Mouse (Mus musculus) brain, embryonic 14.5 days (tissue): ENCODE measurements around the gene Teddm1a. TPM values are rescaled to one million over a fixed set of nuclear protein-coding genes. Genes with fewer than 3 reads are reported as not detected.
A peak's percentile ranks its signal among the peaks of the same experiment; 100 is the strongest.
"Not testable (repeated sequence)": the region's sequence is repeated elsewhere in the genome, so short reads cannot be mapped to it uniquely, and the experiment has no call there.

Experiments used
- DNase-seq: peaks from one replicate; pipeline ENCODE4 v3.0.0-alpha.2; 2011; ENCODE audit warnings: low read depth
- CTCF ChIP-seq: fragments of 200-500 bp; IDR thresholded peaks from 2 replicates; pipeline ENCODE4 v1.5.1; 2012; ENCODE audit warnings: inconsistent platforms, mild to moderate bottlenecking, moderate library complexity, borderline replicate concordance; ENCODE audit not compliant: insufficient read depth, insufficient read length; ENCODE audit errors: extremely low read depth
- POLR2A ChIP-seq: fragments of 200-500 bp; IDR thresholded peaks from 2 replicates; pipeline ENCODE4 v1.6.1; 2012; ENCODE audit warnings: mild to moderate bottlenecking, inconsistent platforms, borderline replicate concordance; ENCODE audit not compliant: poor library complexity, insufficient read depth, insufficient read length, severe bottlenecking; ENCODE audit errors: extremely low read depth
- polyA plus RNA-seq: library from polyadenylated mRNA; depleted of rRNA; stranded (reverse); fragments of >200 nt; gene quantifications from 2 replicates; pipeline ENCODE4 v1.2.3, GENCODE M21; 2012; rRNA removed

The Teddm1a gene
- not detected in 2 replicates for polyA plus RNA-seq

- no peak for TF ChIP-seq CTCF
- TF ChIP-seq POLR2A: no peak
- DNase-seq: no peak
Measured at GRCm38 (mm10) chr1:153891442-153891841, at the start of gene Teddm1a. Gene Teddm1a, plus strand, starts transcription at chr1:153891742.

- TF ChIP-seq POLR2A: no peak
- TF ChIP-seq CTCF: no peak
- DNase-seq: no peak
Measured at GRCm38 (mm10) chr1:153842121-153842740, 49.3 kb upstream of the Teddm1a start.

- no peak for DNase-seq
- TF ChIP-seq CTCF: no peak
- no peak for TF ChIP-seq POLR2A
Measured at GRCm38 (mm10) chr1:153844042-153844441, 47.5 kb upstream of the Teddm1a start, which contains the start of gene Rgsl1. Gene Rgsl1, minus strand, starts transcription at chr1:153844142.

- no peak for TF ChIP-seq CTCF
- no peak for TF ChIP-seq POLR2A
- DNase-seq: peak; percentile 4
Measured at GRCm38 (mm10) chr1:153846420-153846819, 45.1 kb upstream of the Teddm1a start.

GRCm38 (mm10) chr1:153846867-153847266 lies 44.7 kb upstream of the Teddm1a start:
- peak; percentile 80 for DNase-seq
- TF ChIP-seq POLR2A (no peak), CTCF (peak; percentile 33; the same call in 1 of the 2 replicates)

GRCm38 (mm10) chr1:153852696-153853095 lies 38.8 kb upstream of the Teddm1a start:
- DNase-seq: not testable (repeated sequence)

GRCm38 (mm10) chr1:153855946-153856345 lies 35.6 kb upstream of the Teddm1a start:
- peak; percentile 17 for DNase-seq
- TF ChIP-seq CTCF (no peak), POLR2A (no peak)

GRCm38 (mm10) chr1:153874045-153874444 lies 17.5 kb upstream of the Teddm1a start, which contains the start of gene Teddm1b:
Gene Teddm1b, plus strand, starts transcription at chr1:153874345.
- TF ChIP-seq POLR2A: no peak
- no peak for TF ChIP-seq CTCF
- no peak for DNase-seq

GRCm38 (mm10) chr1:153880391-153880790 lies 11.2 kb upstream of the Teddm1a start:
- DNase-seq: not testable (repeated sequence)

- DNase-seq: peak; percentile 55
- TF ChIP-seq POLR2A (no peak), CTCF (no peak)
Measured at GRCm38 (mm10) chr1:153886024-153886633, 5.4 kb upstream of the Teddm1a start.

- TF ChIP-seq CTCF (no peak), POLR2A (no peak)
- no peak for DNase-seq
Measured at GRCm38 (mm10) chr1:153890121-153890520, 1.4 kb upstream of the Teddm1a start.

GRCm38 (mm10) chr1:153893746-153894145 lies 2.2 kb downstream of the Teddm1a start:
- TF ChIP-seq POLR2A (no peak), CTCF (no peak)
- no peak for DNase-seq

- DNase-seq: peak; percentile 54
- TF ChIP-seq POLR2A: no peak
- TF ChIP-seq CTCF: no peak
Measured at GRCm38 (mm10) chr1:153894201-153894893, 2.8 kb downstream of the Teddm1a start.
